Mouse (Mus musculus) olfactory bulb, adult 2 months (tissue): ENCODE measurements at regions not wholly inside any gene's neighbourhood (a gene's known extent, or its start where the extent isn't known, plus 50 kb on each side); places are given as distances from the start of the nearest gene placed in this dataset.

Source experiments
- CTCF ChIP-seq: fragments of 200-500 bp; IDR thresholded peaks from 2 replicates; pipeline ENCODE4 v1.5.1; 2012; ENCODE audit warnings: low read depth, mild to moderate bottlenecking, low read length, moderate library complexity; ENCODE audit not compliant: insufficient read depth
- POLR2A ChIP-seq: fragments of 200-500 bp; IDR thresholded peaks from 2 replicates; pipeline ENCODE4 v1.6.1; 2012; ENCODE audit warnings: mild to moderate bottlenecking, low read depth, low read length, moderate library complexity; ENCODE audit not compliant: insufficient read depth

DNA sequence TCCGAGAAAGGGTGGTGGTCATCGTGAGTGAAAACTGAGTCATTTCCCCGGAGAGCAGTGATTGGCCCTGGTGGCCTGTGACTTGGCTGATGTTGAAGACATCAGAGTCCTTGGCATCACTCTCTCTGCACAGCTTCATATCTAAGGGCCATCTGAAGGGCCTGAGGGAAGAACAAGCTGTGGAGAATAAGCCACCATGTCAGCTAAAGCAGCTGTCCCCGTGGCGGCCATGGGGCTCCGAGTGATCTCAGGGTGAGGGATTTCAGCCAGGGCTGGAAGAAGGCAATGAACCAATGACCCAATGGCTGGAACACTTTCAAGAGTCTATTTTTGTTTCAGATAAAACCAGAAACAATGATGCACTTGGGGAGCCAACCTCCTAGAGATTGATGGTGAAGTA, 62.2 kb downstream of the Ttc32 start:
- TF ChIP-seq CTCF (no peak), POLR2A (no peak)
